Mouse (Mus musculus): ENCODE results near the gene 9330161L09Rik. TPM values are rescaled to one million over a fixed set of nuclear protein-coding genes. Genes with fewer than 3 reads are reported as not detected.
A peak's percentile ranks its signal among the peaks of the same experiment; 100 is the strongest.

9330161L09Rik gene
- total RNA-seq, 2 experiments from 2014 or later, result 0.99 to 1.3 TPM

GRCm38 (mm10) chr12:103389348-103389727 is 18.3 kb downstream of the 9330161L09Rik start:
- no peak for DNase-seq

- DNase-seq, result peak; percentile 97
Observed at GRCm38 (mm10) chr12:103388505-103389347, 18.9 kb downstream of the 9330161L09Rik start, which contains the start of gene Otub2. Gene Otub2, plus strand, starts transcription at chr12:103388682.

DNA sequence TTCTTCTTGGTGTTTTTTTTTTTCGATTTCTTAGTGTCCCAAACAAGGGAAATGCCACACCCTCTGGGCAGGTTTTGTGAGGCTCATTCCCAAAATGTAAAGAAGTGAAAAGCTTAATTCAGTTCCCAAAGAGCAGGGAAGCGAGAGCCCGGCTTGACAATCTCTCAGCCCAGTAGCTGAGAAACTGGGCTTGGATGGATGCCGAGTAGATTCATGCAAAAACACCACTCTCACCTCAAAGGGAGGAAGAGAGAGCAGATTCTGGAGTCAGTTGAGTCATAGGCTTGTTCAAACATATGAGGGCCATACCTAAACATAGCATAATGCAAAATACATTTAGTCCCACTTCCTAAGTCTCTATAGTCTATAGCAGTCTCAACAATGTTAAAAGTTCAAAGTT is 27.4 kb downstream of the 9330161L09Rik start:
- no peak for DNase-seq

DNA sequence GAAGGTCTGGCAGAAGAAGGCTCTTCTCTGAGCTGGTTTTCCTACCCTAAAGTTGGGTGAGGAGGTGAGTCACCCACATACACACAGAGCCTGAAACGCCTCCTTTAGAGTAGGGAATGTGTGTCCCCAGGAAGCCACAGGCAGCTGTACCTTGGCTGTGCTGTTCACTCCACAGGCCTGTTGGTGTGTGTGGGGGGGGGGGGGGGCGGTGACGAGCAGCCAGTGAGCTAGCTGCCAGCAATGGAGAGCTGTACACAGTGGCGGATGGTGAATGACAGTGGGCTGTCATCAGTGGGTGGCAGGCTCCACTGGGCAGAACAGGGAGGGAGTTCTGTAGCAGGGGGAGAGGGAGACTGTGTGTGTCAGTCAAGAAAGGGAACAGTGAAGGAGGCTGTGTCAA is 30.8 kb downstream of the 9330161L09Rik start:
- no peak for DNase-seq

DNA sequence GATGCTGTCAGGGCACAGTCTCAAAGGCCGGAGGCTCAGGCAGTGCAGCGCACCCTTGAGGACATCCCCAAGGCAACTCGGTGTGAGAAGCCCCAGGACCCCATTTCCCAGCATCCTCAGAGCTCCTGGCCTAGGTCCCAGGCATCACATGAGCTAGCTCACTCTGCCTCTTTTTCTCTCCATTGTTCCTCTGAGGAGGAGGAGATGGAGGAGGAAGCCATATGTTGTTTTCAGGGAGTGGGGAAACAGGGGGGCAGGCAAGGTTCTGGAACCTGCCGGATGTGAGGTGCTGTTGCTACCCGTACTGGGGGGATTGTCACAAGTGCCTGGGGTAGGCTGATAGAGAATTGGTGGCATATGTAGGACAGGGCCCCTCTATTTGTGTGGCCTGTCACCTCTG is 31.5 kb downstream of the 9330161L09Rik start:
- DNase-seq, result no peak

GRCm38 (mm10) chr12:103373530-103374236 is 33.9 kb downstream of the 9330161L09Rik start:
- no peak for DNase-seq

- DNase-seq, result peak; percentile 72
Observed at GRCm38 (mm10) chr12:103371711-103372110, 35.9 kb downstream of the 9330161L09Rik start.

DNA sequence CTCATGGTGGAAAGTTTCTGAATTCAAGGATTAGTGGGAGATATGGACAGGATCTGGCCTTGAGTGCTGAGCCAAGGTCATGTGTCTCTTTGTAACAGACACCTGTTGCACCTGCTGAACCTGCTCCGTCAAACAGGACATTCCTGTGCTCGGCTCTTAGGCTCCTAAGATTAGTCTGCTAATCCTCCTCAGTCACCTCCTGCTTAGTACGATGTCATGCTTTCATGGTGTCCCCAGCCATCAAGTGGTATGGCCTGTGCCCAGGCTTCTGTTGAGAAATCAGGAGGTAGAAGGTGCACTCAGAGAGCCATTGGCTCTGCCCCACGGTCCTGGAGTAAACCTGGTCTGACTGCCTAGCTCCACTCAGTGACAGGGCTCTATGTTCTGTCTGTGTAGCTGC is 36.8 kb downstream of the 9330161L09Rik start:
- no peak for DNase-seq

DNA sequence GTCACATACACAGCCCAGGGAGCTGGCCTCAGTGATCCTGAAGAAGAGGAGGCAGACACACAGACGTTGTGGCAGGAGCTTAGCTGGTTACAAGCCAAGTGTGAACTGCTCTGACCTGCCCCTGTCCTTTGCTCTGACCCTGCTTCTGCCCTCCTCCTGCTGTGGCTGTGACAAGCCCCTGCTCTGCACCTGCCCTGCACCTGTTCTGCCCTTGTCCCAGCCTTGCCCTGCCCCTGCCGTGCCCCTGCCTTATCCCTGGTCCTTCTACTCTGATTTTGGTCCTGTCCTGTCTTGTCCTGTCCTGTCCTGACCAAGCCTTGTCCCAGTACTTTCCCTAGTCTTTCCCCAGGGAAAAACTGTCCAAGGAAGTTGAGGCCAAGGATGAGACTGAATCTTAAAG is 38.8 kb downstream of the 9330161L09Rik start:
- DNase-seq, result no peak

DNA sequence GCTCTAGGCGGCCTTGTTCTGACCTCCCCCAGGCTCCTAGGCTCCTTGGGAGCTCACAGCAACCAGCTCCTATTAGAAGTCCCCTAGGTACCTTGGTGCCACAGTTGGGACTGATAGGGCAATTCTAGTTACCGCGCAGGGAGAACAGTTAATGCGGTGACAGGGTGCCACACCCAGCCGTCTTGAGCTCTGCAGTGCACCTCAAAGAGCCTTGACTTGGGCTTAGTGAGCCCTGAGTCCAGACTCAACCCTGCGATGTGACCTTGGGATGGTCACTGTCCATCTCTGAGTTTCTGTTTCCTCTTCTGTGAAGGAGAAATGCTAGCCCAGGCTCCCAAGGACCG is 39.3 kb downstream of the 9330161L09Rik start:
- DNase-seq, result no peak

GRCm38 (mm10) chr12:103367620-103368325 is 39.8 kb downstream of the 9330161L09Rik start:
- DNase-seq, result peak; percentile 84

GRCm38 (mm10) chr12:103367171-103367570 is 40.4 kb downstream of the 9330161L09Rik start:
- DNase-seq, result no peak

- DNase-seq, result no peak
Observed at GRCm38 (mm10) chr12:103362336-103362735, 45.3 kb downstream of the 9330161L09Rik start.

- no peak for DNase-seq
Observed at GRCm38 (mm10) chr12:103361539-103362307, 45.9 kb downstream of the 9330161L09Rik start.

GRCm38 (mm10) chr12:103360812-103361211 is 46.8 kb downstream of the 9330161L09Rik start:
- DNase-seq, result no peak

GRCm38 (mm10) chr12:103358951-103359801 is 48.4 kb downstream of the 9330161L09Rik start:
- DNase-seq, result no peak

DNA sequence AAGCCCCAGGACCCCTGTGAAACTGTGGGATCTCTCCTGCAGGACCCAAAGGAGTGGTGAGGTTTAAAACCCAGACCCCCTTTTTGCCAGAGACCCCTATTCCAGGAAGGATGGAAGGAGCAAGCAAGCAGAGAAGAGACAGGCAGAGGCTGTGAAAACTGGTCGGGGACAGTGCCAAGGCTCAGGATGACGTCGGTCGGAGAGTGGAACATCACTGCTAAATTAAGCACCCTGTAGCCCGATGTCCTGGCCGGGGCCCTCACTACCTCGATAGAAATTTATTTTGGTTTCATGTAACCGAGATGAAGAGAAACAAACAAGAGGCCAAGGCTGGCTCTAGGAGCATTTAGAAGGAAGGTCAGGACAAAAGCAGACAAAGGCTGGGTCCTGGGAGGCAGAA is 49.4 kb downstream of the 9330161L09Rik start:
- no peak for DNase-seq

All from adrenal gland, postnatal 10 days (tissue).